Mouse (Mus musculus): ENCODE results near the gene Prokr2.
"Not testable (repeated sequence)": the region's sequence is repeated elsewhere in the genome, so short reads cannot be mapped to it uniquely, and the experiment has no call there.

- not testable (repeated sequence) for TF ChIP-seq POLR2A (IDR thresholded peaks at IDR 0.05; ENCODE audit: borderline replicate concordance, control insufficient read depth, low read depth, low read length); CTCF (IDR thresholded peaks at IDR 0.05; ENCODE audit: control insufficient read depth, insufficient read depth, low read length)
Observed at GRCm38 (mm10) chr2:132289213-132289612, 96.0 kb downstream of the Prokr2 start.

Data from bone marrow, adult 2 months (tissue).